ENCODE assay signal across 13 mouse cellular contexts in genomic region chr2:45095825-45096224, GRCm38 (mm10). TPM values are rescaled to one million over a fixed set of nuclear protein-coding genes. Genes with fewer than 3 reads are reported as not detected.
DNase-seq lines count a peak whose midpoint lies in the region; ATAC-seq and TF ChIP-seq lines count a peak whose summit lies in the region.
"Had no signal": no experiment of that assay in that cellular context is flagged by ENCODE, and none has a peak within 500 bp of the region (broad histone marks: within the 10 kb centered on the region; RNA-seq: fewer than 3 reads in every experiment).

No protein-coding gene starts in this region.

- ATAC-seq in hindbrain, embryonic 11.5 days (ENCODE audit: low FRiP score), result peak; percentile 56
- ATAC-seq in hindbrain, embryonic 16.5 days, result no peak
- no peak for ATAC-seq in stomach, embryonic 14.5 days (ENCODE audit: insufficient number of reproducible peaks, insufficient read depth, low FRiP score, low read depth)
- no peak for ATAC-seq in stomach, postnatal 0 days (ENCODE audit: low FRiP score, low TSS enrichment)

- H3K4me2 ChIP-seq in hindbrain, embryonic 11.5 days (replicated peaks; ENCODE audit: low read depth, low read length), result no peak overlapping the region
- H3K4me2 ChIP-seq in hindbrain, embryonic 16.5 days (ENCODE audit: low read length), result no peak overlapping the region
- H3K4me2 ChIP-seq in stomach, embryonic 14.5 days (replicated peaks; ENCODE audit: low read depth, low read length), result no peak overlapping the region
- no peak overlapping the region for H3K4me2 ChIP-seq in stomach, postnatal 0 days (replicated peaks; ENCODE audit: low read depth)

- no peak for TF ChIP-seq EP300 in stomach, postnatal 0 days (optimal IDR thresholded peaks at IDR 0.05)

- 0 out of 2 replicates have a peak overlapping the region, but pooled peaks have one; percentile 42 for H3K27ac ChIP-seq in hindbrain, embryonic 11.5 days (ENCODE audit: low read depth, low read length)
- no peak overlapping the region for H3K27ac ChIP-seq in hindbrain, embryonic 16.5 days (ENCODE audit: low read depth, low read length)
- peak overlapping the region; percentile 39; the same call in 1 of the 2 replicates for H3K27ac ChIP-seq in stomach, embryonic 14.5 days (ENCODE audit: low read length)
- H3K27ac ChIP-seq in stomach, postnatal 0 days (replicated peaks), result no peak overlapping the region
- H3K27ac ChIP-seq: kidney, embryonic 15.5 days; limb, embryonic 10.5 days; liver, embryonic 14.5 days; macrophage had no signal

- no peaks in the 10 kb centered on the region for H3K36me3 ChIP-seq in hindbrain, embryonic 11.5 days (ENCODE audit: control insufficient read depth, insufficient read depth, low read length)
- no peaks in the 10 kb centered on the region for H3K36me3 ChIP-seq in hindbrain, embryonic 16.5 days (ENCODE audit: control insufficient read depth, insufficient read depth, low read length)
- peaks cover 16% of the 10 kb centered on the region for H3K36me3 ChIP-seq in stomach, embryonic 14.5 days (ENCODE audit: control insufficient read depth, insufficient read depth, low read length)
- H3K36me3 ChIP-seq in stomach, postnatal 0 days (ENCODE audit: control insufficient read depth, insufficient read depth, low read length), result no peaks in the 10 kb centered on the region
- H3K36me3 ChIP-seq: limb, embryonic 10.5 days had no signal

- H3K9me3 ChIP-seq in hindbrain, embryonic 11.5 days (ENCODE audit: control insufficient read depth, low read length), result no peaks in the 10 kb centered on the region
- no peaks in the 10 kb centered on the region for H3K9me3 ChIP-seq in hindbrain, embryonic 16.5 days (ENCODE audit: control insufficient read depth, low read length)
- H3K9me3 ChIP-seq in stomach, embryonic 14.5 days (ENCODE audit: control insufficient read depth, low read depth, low read length), result no peaks in the 10 kb centered on the region
- no peaks in the 10 kb centered on the region for H3K9me3 ChIP-seq in stomach, postnatal 0 days (ENCODE audit: control insufficient read depth, low read length)
- H3K9me3 ChIP-seq: heart, embryonic 13.5 days; kidney, embryonic 15.5 days; limb, embryonic 10.5 days had no signal

- WGBS in hindbrain, embryonic 11.5 days, result 31% methylated on average over 9 of the region's 9 CpGs
- 26% methylated on average over 9 of the region's 9 CpGs for WGBS in hindbrain, embryonic 16.5 days
- whole genome bisulfite sequencing in stomach, embryonic 14.5 days, result 41% methylated on average over 9 of the region's 9 CpGs
- 37% methylated on average over 9 of the region's 9 CpGs for WGBS in stomach, postnatal 0 days

- no peaks in the 10 kb centered on the region for H3K27me3 ChIP-seq in hindbrain, embryonic 11.5 days (ENCODE audit: control insufficient read depth, insufficient read depth, low read length)
- H3K27me3 ChIP-seq in hindbrain, embryonic 16.5 days (replicated peaks; ENCODE audit: control insufficient read depth, insufficient read depth, low read length), result no peaks in the 10 kb centered on the region
- H3K27me3 ChIP-seq in stomach, embryonic 14.5 days (ENCODE audit: control insufficient read depth, insufficient read depth, low read length), result no peaks in the 10 kb centered on the region
- H3K27me3 ChIP-seq in stomach, postnatal 0 days (ENCODE audit: control insufficient read depth, insufficient read depth, low read length), result no peaks in the 10 kb centered on the region
- H3K27me3 ChIP-seq: CH12.LX; heart, embryonic 13.5 days; kidney, embryonic 15.5 days had no signal

- DNase-seq in hindbrain, embryonic 11.5 days (ENCODE audit: low spot score), result peak; percentile 48
- DNase-seq in stomach, postnatal 0 days (ENCODE audit: low spot score), result no peak
- peak; percentile 65 for DNase-seq in mesoderm, embryonic 11.5 days (ENCODE audit: low read depth, low spot score)
- no peak for DNase-seq in cerebellum, postnatal 14 days
- DNase-seq in spleen, postnatal 4 days (ENCODE audit: low spot score in 2 of 2), result no peak

- TF ChIP-seq CTCF in stomach, postnatal 0 days (IDR thresholded peaks at IDR 0.05; ENCODE audit: low read depth), result no peak

- H3K9ac ChIP-seq in hindbrain, embryonic 11.5 days (ENCODE audit: low read depth, low read length), result no peak overlapping the region
- H3K9ac ChIP-seq in hindbrain, embryonic 16.5 days (ENCODE audit: low read depth, low read length), result no peak overlapping the region
- no peak overlapping the region for H3K9ac ChIP-seq in stomach, embryonic 14.5 days (replicated peaks; ENCODE audit: low read depth, low read length)
- no peak overlapping the region for H3K9ac ChIP-seq in stomach, postnatal 0 days (ENCODE audit: low read length)
- H3K9ac ChIP-seq: heart, embryonic 13.5 days; kidney, embryonic 15.5 days; liver, embryonic 14.5 days had no signal

- H3K4me1 ChIP-seq in hindbrain, embryonic 11.5 days (replicated peaks; ENCODE audit: control insufficient read depth, insufficient read depth, low read length), result peaks cover 15% of the 10 kb centered on the region; the same call in 1 of the 2 replicates
- H3K4me1 ChIP-seq in hindbrain, embryonic 16.5 days (ENCODE audit: control insufficient read depth, insufficient read depth, low read depth, low read length), result peaks cover 16% of the 10 kb centered on the region
- H3K4me1 ChIP-seq in stomach, embryonic 14.5 days (ENCODE audit: control insufficient read depth, insufficient read depth, low read length), result peaks cover 20% of the 10 kb centered on the region
- H3K4me1 ChIP-seq in stomach, postnatal 0 days (replicated peaks; ENCODE audit: control insufficient read depth, insufficient read depth), result no peaks in the 10 kb centered on the region

- no peak overlapping the region for H3K4me3 ChIP-seq in hindbrain, embryonic 11.5 days (ENCODE audit: low read depth, low read length)
- H3K4me3 ChIP-seq in hindbrain, embryonic 16.5 days (ENCODE audit: low read length), result no peak overlapping the region
- H3K4me3 ChIP-seq in stomach, embryonic 14.5 days (ENCODE audit: low read depth, low read length), result no peak overlapping the region
- no peak overlapping the region for H3K4me3 ChIP-seq in stomach, postnatal 0 days (ENCODE audit: low read depth, low read length)
- H3K4me3 ChIP-seq: heart, embryonic 13.5 days; kidney, embryonic 15.5 days; limb, embryonic 10.5 days had no signal

RNA-seq across cellular contexts. Expression of gene Zeb2, which starts 21.4 kb away (rescaled TPM):
- polyA plus RNA-seq in hindbrain, embryonic 11.5 days (2014; fragmentation: Nextera tagmentation; extraction: Ambion mirVana), result 57.7 and 58.8 TPM in 2 replicates
- 30.3 and 36.8 TPM in 2 replicates for polyA plus RNA-seq in hindbrain, embryonic 16.5 days (2015; fragmentation: Nextera tagmentation; extraction: Ambion mirVana)
- 67.9 and 73.2 TPM in 2 replicates for polyA plus RNA-seq in stomach, embryonic 14.5 days (2014; fragmentation: Nextera tagmentation; extraction: Ambion mirVana)
- polyA plus RNA-seq in stomach, postnatal 0 days (2015; fragmentation: Nextera tagmentation; extraction: Ambion mirVana), result 13.5 and 14.4 TPM in 2 replicates

Comparison
In these comparisons a context has a peak if more than half of its experiments do, and no peak if none do; other contexts are left out.
1. H3K27ac ChIP-seq: peak in hindbrain, embryonic 11.5 days (single experiment) and stomach, embryonic 14.5 days (single experiment); none in hindbrain, embryonic 16.5 days (single experiment) and stomach, postnatal 0 days (single experiment).
2. DNase-seq: peak in hindbrain, embryonic 11.5 days (single experiment) and mesoderm, embryonic 11.5 days (single experiment); none in stomach, postnatal 0 days (single experiment), cerebellum, postnatal 14 days (0 of 2) and spleen, postnatal 4 days (0 of 2).